Mouse (Mus musculus) activated CD4-positive, CD25-positive, alpha-beta regulatory T cell, adult 9 weeks (primary cell): ENCODE results near the gene Tedc2. TPM values are rescaled to one million over a fixed set of nuclear protein-coding genes. Genes with fewer than 3 reads are reported as not detected.

Source experiments
- polyA plus RNA-seq: library from polyadenylated mRNA; unstranded; fragments of 100-300 nt; shearing (Covaris generic); gene quantifications from one replicate; pipeline ENCODE4 v1.2.1, GENCODE M21; 2017

The Tedc2 gene
- 5.1 TPM for polyA plus RNA-seq

GRCm38 (mm10) chr17:24220435-24221411 is at the start of gene Tedc2:
Gene Tedc2 (minus strand): TSS chr17:24220851.

GRCm38 (mm10) chr17:24251320-24252069 is 30.8 kb upstream of the Tedc2 start, which contains the start of gene Ccnf:
Gene Ccnf (minus strand): TSS chr17:24251484.

GRCm38 (mm10) chr17:24209043-24209915 is 11.4 kb downstream of the Tedc2 start, which contains the start of gene Ntn3:
Gene Ntn3 (minus strand): TSS chr17:24209531.

GRCm38 (mm10) chr17:24205284-24205888 is 15.3 kb downstream of the Tedc2 start, which contains the start of gene Tbc1d24:
Gene Tbc1d24 (minus strand): TSS chr17:24205562.

GRCm38 (mm10) chr17:24169317-24170065 is 51.2 kb downstream of the Tedc2 start, which contains the start of gene Atp6v0c:
Gene Atp6v0c (minus strand): TSS chr17:24169702.

Other genes with a start within 250 kb of the Tedc2 start
- gene Prss30, start 240.3 kb downstream of the Tedc2 start, polyA plus RNA-seq = 0.61 TPM
- not detected for gene Prss22, start 222.8 kb downstream of the Tedc2 start, polyA plus RNA-seq
- gene Prss27, start 182.7 kb downstream of the Tedc2 start, polyA plus RNA-seq = 0.88 TPM
- gene Kctd5, start 147.4 kb downstream of the Tedc2 start, polyA plus RNA-seq = 8.6 TPM
- gene Pdpk1, start 69.9 kb downstream of the Tedc2 start, polyA plus RNA-seq = 59.4 TPM
- 43.3 TPM for gene Amdhd2, start 57.1 kb downstream of the Tedc2 start, polyA plus RNA-seq
- 362 TPM for gene Atp6v0c, start 51.1 kb downstream of the Tedc2 start, polyA plus RNA-seq
- gene Tbc1d24, start 15.3 kb downstream of the Tedc2 start, polyA plus RNA-seq = 1.1 TPM
- not detected for gene Ntn3, start 11.3 kb downstream of the Tedc2 start, polyA plus RNA-seq
- gene Ccnf, start 30.6 kb upstream of the Tedc2 start, polyA plus RNA-seq = 7.1 TPM
- gene Abca17, start 130.2 kb upstream of the Tedc2 start, polyA plus RNA-seq = 0.39 TPM
- gene Abca3, start 131.1 kb upstream of the Tedc2 start, polyA plus RNA-seq = 41.4 TPM
- 194 TPM for gene Rnps1, start 193.7 kb upstream of the Tedc2 start, polyA plus RNA-seq
- 90.8 TPM for gene Eci1, start 205.8 kb upstream of the Tedc2 start, polyA plus RNA-seq
- 5.3 TPM for gene Dnase1l2, start 222.3 kb upstream of the Tedc2 start, polyA plus RNA-seq
- 70.7 TPM for gene E4f1, start 249.5 kb upstream of the Tedc2 start, polyA plus RNA-seq
- gene Pgp, start 249.5 kb upstream of the Tedc2 start, polyA plus RNA-seq = 3.8 TPM